Mouse (Mus musculus): ENCODE results near the gene A4gnt. TPM values are rescaled to one million over a fixed set of nuclear protein-coding genes. Genes with fewer than 3 reads are reported as not detected.

Gene A4gnt
- polyA plus RNA-seq, 1 experiment = not detected

GRCm38 (mm10) chr9:99630528-99631125 lies 18.3 kb downstream of the A4gnt start:
- TF ChIP-seq TCF3 (IDR thresholded peaks at IDR 0.05; ENCODE audit: insufficient read length, low read depth) = no peak
- no peak for TF ChIP-seq SRF (IDR thresholded peaks at IDR 0.05; ENCODE audit: control insufficient read depth, insufficient read length, low read depth)
- no peak for TF ChIP-seq TCF12 (IDR thresholded peaks at IDR 0.05; ENCODE audit: insufficient read depth, poor library complexity, severe bottlenecking)
- no peak for TF ChIP-seq POLR2A (IDR thresholded peaks at IDR 0.05; ENCODE audit: insufficient read length, low read depth)
- no peak for TF ChIP-seq MYOG (IDR thresholded peaks at IDR 0.05; ENCODE audit: control insufficient read depth in 1 of 3, insufficient read depth in 1 of 3, insufficient read length in 2 of 3, low read depth in 2 of 3)
- TF ChIP-seq MAX (IDR thresholded peaks at IDR 0.05; ENCODE audit: low read depth) = no peak
- TF ChIP-seq USF1 (IDR thresholded peaks at IDR 0.05; ENCODE audit: low read depth) = no peak
- TF ChIP-seq REST (IDR thresholded peaks at IDR 0.05; ENCODE audit: insufficient read depth, insufficient read length) = no peak
- no peak for TF ChIP-seq POLR2AphosphoS2 (IDR thresholded peaks at IDR 0.05; ENCODE audit: insufficient read length, low read depth)
- no peak for TF ChIP-seq MYOD1 (IDR thresholded peaks at IDR 0.05; ENCODE audit: control insufficient read depth in 1 of 3, insufficient read length in 2 of 3, low read depth in 2 of 3)
- no peak for TF ChIP-seq E2F4 (IDR thresholded peaks at IDR 0.05; ENCODE audit: insufficient read depth)
- TF ChIP-seq CEBPB (IDR thresholded peaks at IDR 0.05; ENCODE audit: insufficient read depth, poor library complexity, severe bottlenecking) = no peak
- Histone ChIP-seq H3K27me3 (ENCODE audit: control insufficient read depth, insufficient read depth, insufficient read length) (no peaks in the 10 kb centered on the region), H3K4me2 (ENCODE audit: low read depth) (peak overlapping the region; percentile 66), H3K4me3 (peak overlapping the region; percentile 87), H3K79me2 (ENCODE audit: control insufficient read depth, insufficient read depth) (peaks cover 47% of the 10 kb centered on the region), H3ac (ENCODE audit: control insufficient read depth, insufficient read length) (peak overlapping the region; percentile 36), H3K36me3 (ENCODE audit: control insufficient read depth, insufficient read depth) (no peaks in the 10 kb centered on the region)

- no peak overlapping the region for H3K4me3 ChIP-seq
- H3K36me3 ChIP-seq (ENCODE audit: control insufficient read depth, insufficient read depth) = no peaks in the 10 kb centered on the region
- TF ChIP-seq MYOD1 (IDR thresholded peaks at IDR 0.05; ENCODE audit: control insufficient read depth in 1 of 3, insufficient read length in 2 of 3, low read depth in 2 of 3) = no peak
- no peak for TF ChIP-seq SRF (IDR thresholded peaks at IDR 0.05; ENCODE audit: control insufficient read depth, insufficient read length, low read depth)
- no peak for TF ChIP-seq E2F4 (IDR thresholded peaks at IDR 0.05; ENCODE audit: insufficient read depth)
- TF ChIP-seq TCF12 (IDR thresholded peaks at IDR 0.05; ENCODE audit: insufficient read depth, poor library complexity, severe bottlenecking) = no peak
- TF ChIP-seq POLR2A (IDR thresholded peaks at IDR 0.05; ENCODE audit: insufficient read length, low read depth) = no peak
- no peak overlapping the region for H3ac ChIP-seq (ENCODE audit: control insufficient read depth, insufficient read length)
- peak overlapping the region; percentile 65 for H3K4me2 ChIP-seq (ENCODE audit: low read depth)
- no peaks in the 10 kb centered on the region for H3K27me3 ChIP-seq (ENCODE audit: control insufficient read depth, insufficient read depth, insufficient read length)
- peaks cover 47% of the 10 kb centered on the region for H3K79me2 ChIP-seq (ENCODE audit: control insufficient read depth, insufficient read depth)
These were observed 19.5 kb downstream of the A4gnt start for GRCm38 (mm10) chr9:99631781-99632180.

- no peak for TF ChIP-seq POLR2A (IDR thresholded peaks at IDR 0.05; ENCODE audit: insufficient read length, low read depth)
- no peak for TF ChIP-seq CEBPB (IDR thresholded peaks at IDR 0.05; ENCODE audit: insufficient read depth, poor library complexity, severe bottlenecking)
- no peak for TF ChIP-seq POLR2AphosphoS2 (IDR thresholded peaks at IDR 0.05; ENCODE audit: insufficient read length, low read depth)
- TF ChIP-seq SRF (IDR thresholded peaks at IDR 0.05; ENCODE audit: control insufficient read depth, insufficient read length, low read depth) = no peak
- TF ChIP-seq MYOG (IDR thresholded peaks at IDR 0.05; ENCODE audit: control insufficient read depth in 1 of 3, insufficient read depth in 1 of 3, insufficient read length in 2 of 3, low read depth in 2 of 3) = no peak
- Histone ChIP-seq H3K36me3 (ENCODE audit: control insufficient read depth, insufficient read depth) (no peaks in the 10 kb centered on the region), H3K4me2 (ENCODE audit: low read depth) (peak overlapping the region; percentile 65)
These were observed 20.0 kb downstream of the A4gnt start for GRCm38 (mm10) chr9:99632264-99632663.

GRCm38 (mm10) chr9:99636776-99637175 lies 24.5 kb downstream of the A4gnt start:
- Histone ChIP-seq H3K4me3 (no peak overlapping the region), H3K36me3 (ENCODE audit: control insufficient read depth, insufficient read depth) (peaks cover 16% of the 10 kb centered on the region), H3ac (ENCODE audit: control insufficient read depth, insufficient read length) (no peak overlapping the region), H3K4me2 (ENCODE audit: low read depth) (no peak overlapping the region), H3K79me2 (ENCODE audit: control insufficient read depth, insufficient read depth) (peaks cover 21% of the 10 kb centered on the region), H3K27me3 (ENCODE audit: control insufficient read depth, insufficient read depth, insufficient read length) (no peaks in the 10 kb centered on the region)
- peak; percentile 72 for TF ChIP-seq USF1 (IDR thresholded peaks at IDR 0.05; ENCODE audit: low read depth)
- no peak for TF ChIP-seq MYOG (IDR thresholded peaks at IDR 0.05; ENCODE audit: control insufficient read depth in 1 of 3, insufficient read depth in 1 of 3, insufficient read length in 2 of 3, low read depth in 2 of 3)

More at GRCm38 (mm10) chr9:99632264-99632663, 20.0 kb downstream of the A4gnt start:
- H3K79me2 ChIP-seq (ENCODE audit: control insufficient read depth, insufficient read depth) = peaks cover 47% of the 10 kb centered on the region
- H3K27me3 ChIP-seq (ENCODE audit: control insufficient read depth, insufficient read depth, insufficient read length) = no peaks in the 10 kb centered on the region
- H3ac ChIP-seq (ENCODE audit: control insufficient read depth, insufficient read length) = no peak overlapping the region
- no peak overlapping the region for H3K4me3 ChIP-seq

- Histone ChIP-seq H3K27me3 (ENCODE audit: control insufficient read depth, insufficient read depth, insufficient read length) (no peaks in the 10 kb centered on the region), H3K4me2 (ENCODE audit: low read depth) (no peak overlapping the region), H3K36me3 (ENCODE audit: control insufficient read depth, insufficient read depth) (peaks cover 17% of the 10 kb centered on the region), H3K79me2 (ENCODE audit: control insufficient read depth, insufficient read depth) (peaks cover 16% of the 10 kb centered on the region), H3K4me3 (no peak overlapping the region), H3ac (ENCODE audit: control insufficient read depth, insufficient read length) (no peak overlapping the region)
- TF ChIP-seq USF1 (IDR thresholded peaks at IDR 0.05; ENCODE audit: low read depth) (no peak), TCF3 (IDR thresholded peaks at IDR 0.05; ENCODE audit: insufficient read length, low read depth) (no peak), CEBPB (IDR thresholded peaks at IDR 0.05; ENCODE audit: insufficient read depth, poor library complexity, severe bottlenecking) (no peak), TCF12 (IDR thresholded peaks at IDR 0.05; ENCODE audit: insufficient read depth, poor library complexity, severe bottlenecking) (no peak), REST (IDR thresholded peaks at IDR 0.05; ENCODE audit: insufficient read depth, insufficient read length) (no peak), MAX (IDR thresholded peaks at IDR 0.05; ENCODE audit: low read depth) (no peak), E2F4 (IDR thresholded peaks at IDR 0.05; ENCODE audit: insufficient read depth) (no peak), POLR2AphosphoS2 (IDR thresholded peaks at IDR 0.05; ENCODE audit: insufficient read length, low read depth) (no peak), MYOD1 (IDR thresholded peaks at IDR 0.05; ENCODE audit: control insufficient read depth in 1 of 3, insufficient read length in 2 of 3, low read depth in 2 of 3) (no peak), SRF (IDR thresholded peaks at IDR 0.05; ENCODE audit: control insufficient read depth, insufficient read length, low read depth) (no peak), POLR2A (IDR thresholded peaks at IDR 0.05; ENCODE audit: insufficient read length, low read depth) (no peak), MYOG (IDR thresholded peaks at IDR 0.05; ENCODE audit: control insufficient read depth in 1 of 3, insufficient read depth in 1 of 3, insufficient read length in 2 of 3, low read depth in 2 of 3) (no peak)
These were observed 24.9 kb downstream of the A4gnt start for GRCm38 (mm10) chr9:99637227-99637626.
